Mouse (Mus musculus) lung, embryonic 14.5 days (tissue): ENCODE data around the gene Myg1. TPM values are rescaled to one million over a fixed set of nuclear protein-coding genes. Genes with fewer than 3 reads are reported as not detected.

Source experiments
- ATAC-seq: fragments of 200-750 bp; cut with Nextera tagmentation; 2 replicates; pipeline ENCODE4 v1.8.0; 2017; ENCODE audit warnings: mild to moderate bottlenecking, moderate TSS enrichment, moderate library complexity; ENCODE audit not compliant: insufficient read depth
- DNase-seq: peaks from one replicate; pipeline ENCODE4 v3.0.0-alpha.2; 2015
- H3K27ac ChIP-seq: fragments of 300-500 bp; sonication (generic); 2 replicates; pipeline ENCODE4 v1.5.1; 2014; ENCODE audit warnings: low read depth, mild to moderate bottlenecking, moderate library complexity
- H3K27me3 ChIP-seq: fragments of 300-500 bp; sonication (generic); 2 replicates; pipeline ENCODE4 v1.6.1; 2014; ENCODE audit warnings: low read length, control low read depth; ENCODE audit not compliant: insufficient read depth
- H3K36me3 ChIP-seq: fragments of 300-500 bp; sonication (generic); 2 replicates; pipeline ENCODE4 v1.6.1; 2014; ENCODE audit warnings: control low read depth; ENCODE audit not compliant: insufficient read depth
- H3K4me1 ChIP-seq: fragments of 300-500 bp; sonication (generic); 2 replicates; pipeline ENCODE4 v1.6.1; 2014; ENCODE audit warnings: antibody characterized with exemption, control low read depth; ENCODE audit not compliant: insufficient read depth
- H3K4me2 ChIP-seq: fragments of 300-500 bp; sonication (generic); 2 replicates; pipeline ENCODE4 v1.6.1; 2014; ENCODE audit warnings: mild to moderate bottlenecking
- H3K4me3 ChIP-seq: fragments of 300-500 bp; sonication (generic); 2 replicates; pipeline ENCODE4 v1.5.1; 2014; ENCODE audit warnings: low read depth, low read length
- H3K9ac ChIP-seq: fragments of 300-500 bp; sonication (generic); 2 replicates; pipeline ENCODE4 v1.6.1; 2014
- H3K9me3 ChIP-seq: fragments of 300-500 bp; sonication (generic); 2 replicates; pipeline ENCODE4 v1.6.1; 2016; ENCODE audit warnings: low read depth, low read length, control low read depth
- CTCF ChIP-seq: IDR thresholded peaks from 2 replicates; pipeline ENCODE4 v1.5.1; 2016; ENCODE audit warnings: antibody characterized with exemption, low read depth
- WGBS: fragments of 180-500 bp; shearing (Covaris S2); extraction: QIAGEN DNeasy Blood & Tissue Kit; methylation state at CpG from one replicate; pipeline ENCODE4 v1.1.7; 2014; 5-methylcytosine and 5-hydroxymethylcytosine counted together
- polyA plus RNA-seq: library from polyadenylated mRNA; unstranded; fragments of >200 nt; fragmentation: Nextera tagmentation; extraction: Ambion mirVana; gene quantifications from 2 replicates; pipeline ENCODE4 v1.2.1, GENCODE M21; 2014

The Myg1 gene
- polyA plus RNA-seq, 1 experiment from 2014 or later, result 113 TPM

DNA sequence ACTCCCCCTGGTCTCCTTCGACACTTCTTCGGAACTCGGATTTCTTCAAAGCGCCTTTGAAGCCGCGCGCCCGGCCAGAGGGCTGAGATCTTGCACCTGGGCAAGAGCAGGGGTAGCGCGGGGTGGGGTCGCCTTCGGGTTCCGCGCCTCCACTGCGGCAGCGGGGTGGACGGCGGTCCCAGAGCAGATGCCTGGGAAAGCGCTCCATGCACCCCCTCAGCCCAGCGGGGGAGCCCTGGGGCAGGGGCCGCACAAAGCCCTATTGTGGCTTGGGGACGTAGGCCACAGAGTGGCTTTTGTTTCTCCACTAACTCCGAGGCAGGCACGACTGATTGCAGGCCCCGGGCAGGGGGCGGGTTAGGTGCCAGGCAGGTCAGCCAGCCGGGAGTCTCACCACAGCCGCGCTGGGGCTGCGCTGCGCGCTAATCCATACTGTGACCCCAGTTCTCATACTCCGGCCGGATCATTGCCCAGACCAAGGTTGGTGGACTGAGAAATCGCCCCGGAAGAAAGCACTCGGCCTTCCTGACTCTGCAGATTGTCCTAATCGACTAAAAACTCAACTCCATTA lies 24.4 kb downstream of the Myg1 start:
- peak overlapping the region; percentile 95 for H3K4me2 ChIP-seq
- under 1% methylated on average over 37 of the region's 38 CpGs for WGBS
- peak; percentile 39 for ATAC-seq
- no peaks in the 10 kb centered on the region for H3K36me3 ChIP-seq
- no peaks in the 10 kb centered on the region for H3K9me3 ChIP-seq
- H3K9ac ChIP-seq, result peak overlapping the region; percentile 86
- no peak for TF ChIP-seq CTCF
- H3K4me1 ChIP-seq, result peaks cover 8% of the 10 kb centered on the region
- peak; percentile 70 for DNase-seq
- peaks cover 23% of the 10 kb centered on the region for H3K27me3 ChIP-seq
- peak overlapping the region; percentile 91 for H3K27ac ChIP-seq
- peak overlapping the region; percentile 51 for H3K4me3 ChIP-seq

GRCm38 (mm10) chr15:102356501-102357325 lies 25.2 kb downstream of the Myg1 start:
- Histone ChIP-seq H3K27me3 (peaks cover 23% of the 10 kb centered on the region), H3K27ac (peak overlapping the region; percentile 91), H3K4me3 (peak overlapping the region; percentile 51), H3K4me1 (peaks cover 8% of the 10 kb centered on the region), H3K9me3 (no peaks in the 10 kb centered on the region), H3K9ac (peak overlapping the region; percentile 86), H3K4me2 (peak overlapping the region; percentile 95), H3K36me3 (no peaks in the 10 kb centered on the region)
- DNase-seq (peak; percentile 20), ATAC-seq (no peak)
- 40% methylated on average over 16 of the region's 16 CpGs for WGBS
- TF ChIP-seq CTCF, result no peak

DNA sequence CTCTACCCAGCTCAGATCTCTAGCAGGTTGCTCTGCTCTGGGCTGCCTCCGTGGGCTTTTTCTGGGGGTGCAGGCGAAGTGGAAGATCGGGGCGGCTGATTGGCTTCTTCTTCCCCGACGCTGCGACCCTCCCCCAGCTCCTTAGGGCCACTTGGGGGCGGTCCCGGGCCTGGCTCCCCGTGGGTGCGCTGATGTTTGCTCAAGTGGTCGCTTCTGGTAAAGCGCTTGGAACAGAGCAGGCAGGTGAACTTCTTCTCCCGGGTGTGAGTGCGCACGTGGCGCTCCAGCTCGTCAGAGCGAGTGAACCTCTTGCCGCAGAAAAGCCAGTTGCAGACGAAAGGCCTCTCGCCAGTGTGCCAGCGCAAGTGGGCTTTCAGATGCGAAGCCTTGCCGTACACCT lies 26.6 kb downstream of the Myg1 start:
- H3K4me2 ChIP-seq, result peak overlapping the region; percentile 52
- peak; percentile 52 for DNase-seq
- peak overlapping the region; percentile 32; the same call in 1 of the 2 replicates for H3K9ac ChIP-seq
- H3K27ac ChIP-seq, result no peak overlapping the region
- 5% methylated on average over 25 of the region's 25 CpGs for WGBS
- no peak for ATAC-seq
- peaks cover 14% of the 10 kb centered on the region for H3K4me1 ChIP-seq
- H3K4me3 ChIP-seq, result peak overlapping the region; percentile 11; the same call in 1 of the 2 replicates
- H3K27me3 ChIP-seq, result peaks cover 23% of the 10 kb centered on the region
- peak; percentile 21 for TF ChIP-seq CTCF
- H3K9me3 ChIP-seq, result no peaks in the 10 kb centered on the region
- no peaks in the 10 kb centered on the region for H3K36me3 ChIP-seq

DNA sequence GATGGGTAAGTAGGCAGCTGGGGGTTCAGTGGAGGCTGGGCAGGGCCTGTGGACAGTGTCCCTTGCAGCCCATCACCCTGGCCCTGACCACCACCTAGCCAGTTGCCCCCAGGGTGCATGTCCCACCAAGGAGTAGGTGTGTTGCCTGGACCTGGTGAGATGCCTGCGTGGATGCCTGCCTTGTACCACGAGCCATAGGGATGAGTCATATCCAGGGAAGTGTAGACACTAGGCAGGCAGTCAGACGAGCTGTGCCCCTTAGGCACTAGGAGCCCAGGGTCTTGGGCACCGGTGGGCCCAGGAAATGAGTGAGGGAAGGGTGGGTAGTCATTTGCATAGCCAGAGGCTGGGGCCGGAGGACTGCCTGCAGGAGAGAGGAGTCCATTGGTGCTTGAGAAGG lies 27.3 kb downstream of the Myg1 start:
- H3K4me2 ChIP-seq, result peak overlapping the region; percentile 52
- 24% methylated on average over 5 of the region's 5 CpGs for WGBS

GRCm38 (mm10) chr15:102362648-102363047 lies 31.1 kb downstream of the Myg1 start:
- peak overlapping the region; percentile 51 for H3K9ac ChIP-seq
- no peaks in the 10 kb centered on the region for H3K36me3 ChIP-seq
- TF ChIP-seq CTCF, result no peak
- H3K27ac ChIP-seq, result peak overlapping the region; percentile 68
- H3K9me3 ChIP-seq, result no peaks in the 10 kb centered on the region
- H3K4me1 ChIP-seq, result peaks cover 9% of the 10 kb centered on the region
- H3K4me2 ChIP-seq, result peak overlapping the region; percentile 55
- H3K27me3 ChIP-seq, result peaks cover 18% of the 10 kb centered on the region
- 4% methylated on average over 14 of the region's 14 CpGs for WGBS
- peak; percentile 48 for DNase-seq
- H3K4me3 ChIP-seq, result peak overlapping the region; percentile 16; the same call in 1 of the 2 replicates
- ATAC-seq, result peak; percentile 44; the same call in 1 of the 2 replicates

More for the DNA sequence above, 27.3 kb downstream of the Myg1 start:
- Histone ChIP-seq H3K4me1 (peaks cover 14% of the 10 kb centered on the region), H3K27ac (no peak overlapping the region), H3K36me3 (no peaks in the 10 kb centered on the region), H3K9ac (no peak overlapping the region), H3K9me3 (no peaks in the 10 kb centered on the region), H3K4me3 (no peak overlapping the region), H3K27me3 (peaks cover 23% of the 10 kb centered on the region)
- ATAC-seq (no peak), DNase-seq (no peak)
- no peak for TF ChIP-seq CTCF

DNA sequence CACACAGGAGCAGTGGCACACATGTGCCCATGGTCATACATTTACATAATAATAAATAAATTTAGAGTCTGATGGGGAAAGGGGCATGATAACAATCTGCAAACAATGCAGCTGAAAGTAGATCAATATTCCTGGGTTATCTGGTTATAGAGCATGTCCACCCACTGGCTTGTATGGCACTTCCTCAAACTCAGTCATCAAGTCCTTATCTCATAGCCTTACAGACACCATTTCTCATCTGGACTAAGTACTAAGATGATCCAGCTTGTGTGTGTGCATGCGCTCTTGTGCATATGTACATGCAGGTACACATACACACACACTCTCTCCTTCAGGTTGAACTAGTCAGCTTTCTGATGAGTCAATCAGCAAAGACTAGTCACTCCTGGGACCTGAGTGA lies 33.2 kb downstream of the Myg1 start:
- no peaks in the 10 kb centered on the region for H3K9me3 ChIP-seq
- 82% methylated on average over 1 of the region's 1 CpGs for WGBS
- H3K36me3 ChIP-seq, result no peaks in the 10 kb centered on the region
- H3K4me3 ChIP-seq, result no peak overlapping the region
- no peak for DNase-seq
- H3K4me2 ChIP-seq, result no peak overlapping the region
- peaks cover 6% of the 10 kb centered on the region; the same call in 1 of the 2 replicates for H3K4me1 ChIP-seq
- no peak overlapping the region for H3K27ac ChIP-seq
- TF ChIP-seq CTCF, result no peak
- no peak for ATAC-seq
- H3K9ac ChIP-seq, result no peak overlapping the region
- H3K27me3 ChIP-seq, result peaks cover 3% of the 10 kb centered on the region; the same call in 1 of the 2 replicates

- Histone ChIP-seq H3K9ac (peak overlapping the region; percentile 49), H3K4me1 (peaks cover 9% of the 10 kb centered on the region), H3K4me2 (peak overlapping the region; percentile 61), H3K4me3 (peak overlapping the region; percentile 25), H3K27ac (no peak overlapping the region), H3K27me3 (peaks cover 3% of the 10 kb centered on the region; the same call in 1 of the 2 replicates), H3K9me3 (no peaks in the 10 kb centered on the region), H3K36me3 (no peaks in the 10 kb centered on the region)
- ATAC-seq (no peak), DNase-seq (no peak)
- TF ChIP-seq CTCF, result no peak
- WGBS, result 15% methylated on average over 7 of the region's 7 CpGs
These were observed 34.7 kb downstream of the Myg1 start for GRCm38 (mm10) chr15:102366238-102366637.
